Mouse (Mus musculus) G1E (cell line): ENCODE results near the gene Rap1b. TPM values are rescaled to one million over a fixed set of nuclear protein-coding genes. Genes with fewer than 3 reads are reported as not detected.

Experiments used
- ATAC-seq: 2 replicates; pipeline ENCODE4 v1.8.0; 2016; ENCODE audit warnings: mild to moderate bottlenecking; ENCODE audit not compliant: insufficient number of reproducible peaks, poor library complexity, low FRiP score, severe bottlenecking; ENCODE audit errors: extremely low read depth
- DNase-seq: peaks from one replicate; pipeline ENCODE4 v3.0.0; 2012; ENCODE audit warnings: low spot score
- H3K27me3 ChIP-seq: 2 replicates; pipeline ENCODE4 v1.6.1; 2012; ENCODE audit warnings: mild to moderate bottlenecking, low read length, inconsistent platforms; ENCODE audit not compliant: insufficient read depth
- H3K36me3 ChIP-seq: replicated peaks from 2 replicates; pipeline ENCODE3; 2012; ENCODE audit warnings: mild to moderate bottlenecking, inconsistent platforms
- H3K4me1 ChIP-seq: 2 replicates; pipeline ENCODE4 v1.6.1; 2012; ENCODE audit warnings: low read depth, low read length, inconsistent platforms, mixed read lengths; ENCODE audit not compliant: insufficient read depth
- H3K4me3 ChIP-seq: 2 replicates; pipeline ENCODE4 v1.5.1; 2012; ENCODE audit warnings: low read depth, mild to moderate bottlenecking, inconsistent platforms, low read length, moderate library complexity, mixed read lengths
- H3K9me3 ChIP-seq: replicated peaks from 2 replicates; pipeline ENCODE4 v1.6.1; 2012; ENCODE audit warnings: inconsistent platforms
- CTCF ChIP-seq: IDR thresholded peaks from 2 replicates; pipeline ENCODE4 v1.5.1; 2012; ENCODE audit warnings: low read depth, low read length, inconsistent platforms, mixed read lengths
- GATA1 ChIP-seq: IDR thresholded peaks from 2 replicates; pipeline ENCODE4 v1.6.1; 2012; ENCODE audit warnings: borderline replicate concordance, low read length, inconsistent platforms, mixed read lengths
- GATA2 ChIP-seq: IDR thresholded peaks from 2 replicates; pipeline ENCODE4 v1.6.1; 2012; ENCODE audit warnings: low read depth, low read length, inconsistent platforms, borderline replicate concordance
- POLR2AphosphoS5 ChIP-seq: IDR thresholded peaks from 2 replicates; pipeline ENCODE4 v1.6.1; 2012; ENCODE audit warnings: low read depth, low read length, inconsistent platforms; ENCODE audit not compliant: insufficient replicate concordance
- TAL1 ChIP-seq: conservative IDR thresholded peaks from 2 replicates; pipeline ENCODE4 v1.6.1; 2012; ENCODE audit warnings: low read depth, low read length, inconsistent platforms, mixed read lengths
- polyA plus RNA-seq: library from polyadenylated mRNA; stranded (reverse); fragments of >175 nt; gene quantifications from 2 replicates; pipeline ENCODE4 v1.2.3, GENCODE M21; 2012
- total RNA-seq, 2 experiments: library from RNA; stranded (forward) in 1 of 2; stranded (reverse) in 1 of 2; fragments of 200-1000 nt in 1 of 2; fragments of >200 nt in 1 of 2; fragmentation: Nextera tagmentation in 1 of 2; gene quantifications; 2 replicates each; pipeline ENCODE4 v1.2.3; 2014 to 2017

Gene Rap1b
- total and polyA plus RNA-seq, 3 experiments, result 23.4 to 121 (median 73.1) TPM

- ATAC-seq (no peak), DNase-seq (no peak)
- TF ChIP-seq POLR2AphosphoS5, result no peak
- no peak for TF ChIP-seq GATA2
- no peak for TF ChIP-seq TAL1
- TF ChIP-seq CTCF, result no peak
- TF ChIP-seq GATA1, result no peak
- Histone ChIP-seq H3K4me3 (no peak overlapping the region), H3K9me3 (no peaks in the 10 kb centered on the region), H3K36me3 (peaks cover 39% of the 10 kb centered on the region), H3K4me1 (peaks cover 25% of the 10 kb centered on the region), H3K27me3 (no peaks in the 10 kb centered on the region)
Measured at GRCm38 (mm10) chr10:117808068-117808467, 37.8 kb downstream of the Rap1b start.

- Histone ChIP-seq H3K4me3 (no peak overlapping the region), H3K4me1 (peaks cover 23% of the 10 kb centered on the region), H3K36me3 (peaks cover 20% of the 10 kb centered on the region), H3K27me3 (no peaks in the 10 kb centered on the region), H3K9me3 (no peaks in the 10 kb centered on the region)
- ATAC-seq (no peak), DNase-seq (no peak)
- TF ChIP-seq POLR2AphosphoS5 (no peak), TAL1 (no peak), GATA2 (no peak), CTCF (no peak), GATA1 (no peak)
Measured at GRCm38 (mm10) chr10:117805919-117806318, 39.9 kb downstream of the Rap1b start.

- Histone ChIP-seq H3K4me1 (peaks cover 23% of the 10 kb centered on the region), H3K9me3 (no peaks in the 10 kb centered on the region), H3K4me3 (peak overlapping the region; percentile 28; the same call in 1 of the 2 replicates), H3K27me3 (no peaks in the 10 kb centered on the region), H3K36me3 (peaks cover 7% of the 10 kb centered on the region)
- peak; percentile 9 for DNase-seq
- TF ChIP-seq POLR2AphosphoS5 (no peak), GATA1 (no peak), TAL1 (no peak), GATA2 (no peak), CTCF (no peak)
- ATAC-seq, result peak; percentile 62
Measured at GRCm38 (mm10) chr10:117803870-117804850, 41.7 kb downstream of the Rap1b start.

- H3K4me1 ChIP-seq, result peaks cover 29% of the 10 kb centered on the region
- no peak for DNase-seq
- no peaks in the 10 kb centered on the region for H3K36me3 ChIP-seq
- no peaks in the 10 kb centered on the region for H3K27me3 ChIP-seq
- H3K4me3 ChIP-seq, result no peak overlapping the region
- H3K9me3 ChIP-seq, result no peaks in the 10 kb centered on the region
- TF ChIP-seq TAL1 (no peak), CTCF (no peak), POLR2AphosphoS5 (no peak), GATA1 (no peak), GATA2 (no peak)
- ATAC-seq, result no peak
Measured at GRCm38 (mm10) chr10:117801886-117802285, 43.9 kb downstream of the Rap1b start.

- no peak overlapping the region for H3K4me3 ChIP-seq
- H3K9me3 ChIP-seq, result peaks cover 3% of the 10 kb centered on the region; the same call in 1 of the 2 replicates
- TF ChIP-seq TAL1, result no peak
- no peak for TF ChIP-seq GATA2
- no peak for TF ChIP-seq POLR2AphosphoS5
- DNase-seq, result no peak
- ATAC-seq, result no peak
- H3K36me3 ChIP-seq, result no peaks in the 10 kb centered on the region
- peaks cover 26% of the 10 kb centered on the region for H3K4me1 ChIP-seq
- no peaks in the 10 kb centered on the region for H3K27me3 ChIP-seq
Measured at GRCm38 (mm10) chr10:117799806-117800205, 46.0 kb downstream of the Rap1b start.

GRCm38 (mm10) chr10:117798436-117799035, 47.3 kb downstream of the Rap1b start:
- Histone ChIP-seq H3K9me3 (peaks cover 3% of the 10 kb centered on the region; the same call in 1 of the 2 replicates), H3K4me3 (no peak overlapping the region), H3K4me1 (peaks cover 18% of the 10 kb centered on the region), H3K36me3 (no peaks in the 10 kb centered on the region), H3K27me3 (no peaks in the 10 kb centered on the region)
- ATAC-seq (no peak), DNase-seq (no peak)
- no peak for TF ChIP-seq POLR2AphosphoS5
- TF ChIP-seq TAL1, result no peak
- no peak for TF ChIP-seq GATA1
- TF ChIP-seq CTCF, result no peak
- no peak for TF ChIP-seq GATA2
